Mouse (Mus musculus) NIH3T3 (cell line): ENCODE data around the gene Cbx8.

ENCODE experiments used
- DNase-seq: peaks from one replicate; pipeline ENCODE4 v3.0.0-alpha.2; 2012; ENCODE audit warnings: low read depth

Gene Cbx8

DNA sequence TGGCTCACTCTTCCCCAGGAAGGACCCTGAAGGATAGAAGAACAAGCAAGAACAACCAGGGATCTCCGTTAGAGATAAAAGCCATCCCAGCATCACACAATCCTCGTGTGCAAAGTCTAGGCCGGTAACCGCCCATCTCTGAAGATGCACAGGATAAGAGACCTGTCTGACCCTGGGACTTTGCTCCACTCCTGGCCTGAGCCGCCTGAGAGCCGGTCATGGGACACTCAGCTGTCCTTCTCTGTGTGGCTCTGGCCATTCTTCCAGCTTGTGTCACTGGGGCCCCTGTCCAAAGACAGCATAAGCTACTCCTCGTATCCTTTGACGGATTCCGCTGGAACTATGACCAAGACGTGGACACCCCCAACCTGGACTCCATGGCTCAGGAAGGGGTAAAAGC is 52.8 kb downstream of the Cbx8 start, which contains the start of gene Enpp7:
Enpp7 (plus strand) TSS at position 190 of the 400 bp plus-strand sequence.
- DNase-seq, result no peak
